8 mouse cellular contexts compared by ENCODE assay signal in genomic region chr15:8663348-8664099, GRCm38 (mm10). TPM values are rescaled to one million over a fixed set of nuclear protein-coding genes. Genes with fewer than 3 reads are reported as not detected.
A peak's percentile ranks its signal among the peaks of the same experiment; 100 is the strongest.
DNase-seq lines count a peak whose midpoint lies in the region; ATAC-seq and TF ChIP-seq lines count a peak whose summit lies in the region.

No protein-coding gene starts in this region.

- DNase-seq in embryo, embryonic 11 days: peak; percentile 36
- no peak for DNase-seq in embryo, embryonic 10 days (ENCODE audit: low spot score)
- peak; percentile 96 for DNase-seq in brain, embryonic 14.5 days (ENCODE audit: low read depth)
- peak; percentile 56 to 71 for DNase-seq in frontal cortex, adult 2 months (ENCODE audit: extremely low spot score in 1 of 2, low spot score in 1 of 2)
- DNase-seq in heart, postnatal 25 days (ENCODE audit: low spot score): peak; percentile 71
- peak; percentile 66 to 83 for DNase-seq in left cerebral cortex, postnatal 25 days (ENCODE audit: low spot score in 2 of 2)
- peak; percentile 34 for DNase-seq in ovary, postnatal 36 days (ENCODE audit: low spot score)

- intact Hi-C loops in heart, postnatal 25 days (cut with DNase I): loop anchor here (5.0 kb wide), 1 partner anchor 36 kb away; no protein-coding TSS in a partner anchor
- intact Hi-C loops in left cerebral cortex, postnatal 25 days (cut with DNase I): no loop called here

- no peak for ATAC-seq in activated CD4-positive, CD25-positive, alpha-beta regulatory T cell, adult 4 months

- TF ChIP-seq POLR2A in brain, embryonic 14.5 days (IDR thresholded peaks at IDR 0.05; ENCODE audit: borderline replicate concordance, extremely low read depth, insufficient read depth, insufficient read length, poor library complexity, severe bottlenecking): no peak

- peak; percentile 27; the same call in 1 of the 2 replicates for TF ChIP-seq CTCF in brain, embryonic 14.5 days (IDR thresholded peaks at IDR 0.05; ENCODE audit: borderline replicate concordance, extremely low read depth, insufficient read depth, insufficient read length)

RNA-seq across cellular contexts. Expression of gene Slc1a3, which starts 47.0 kb away (rescaled TPM):
- 69.7 and 101 TPM in 2 replicates for polyA plus RNA-seq in brain, embryonic 14.5 days (2012; rRNA removed)
- polyA plus RNA-seq in frontal cortex, adult 2 months (2012; rRNA removed): 380 and 458 TPM in 2 replicates
- 1 to 10 TPM; 1.6 to 1.7 TPM for total RNA-seq in heart, postnatal 25 days (2021)
- 100 to 1,000 TPM; 333 to 334 TPM for total RNA-seq in left cerebral cortex, postnatal 25 days (2021)
- under 1 TPM; 0.18 to 0.26 TPM for polyA plus RNA-seq in activated CD4-positive, CD25-positive, alpha-beta regulatory T cell, adult 4 months (2017; shearing (Covaris generic))

Comparison
In these comparisons a context has a peak if more than half of its experiments do, and no peak if none do; other contexts are left out.
1. RNA of gene Slc1a3, which starts 47.0 kb away (polyA plus RNA-seq): 380 to 458 TPM in frontal cortex, adult 2 months and 69.7 to 101 TPM in brain, embryonic 14.5 days; 0.18 to 0.26 TPM in activated CD4-positive, CD25-positive, alpha-beta regulatory T cell, adult 4 months; every median in the first group is over 10 times any median in the second.